Mouse (Mus musculus) urinary bladder, postnatal 36 days (tissue): ENCODE measurements at regions not wholly inside any gene's neighbourhood (a gene's known extent, or its start where the extent isn't known, plus 50 kb on each side); places are given as distances from the start of the nearest gene placed in this dataset.
"Not testable (repeated sequence)": the region's sequence is repeated elsewhere in the genome, so short reads cannot be mapped to it uniquely, and the experiment has no call there.

Experiments used
- DNase-seq, 2 experiments: peaks; one replicate each; pipeline ENCODE4 v3.0.0; 2022; ENCODE audit warnings: low spot score in 2 of 2, mixed read lengths in 1 of 2

DNA sequence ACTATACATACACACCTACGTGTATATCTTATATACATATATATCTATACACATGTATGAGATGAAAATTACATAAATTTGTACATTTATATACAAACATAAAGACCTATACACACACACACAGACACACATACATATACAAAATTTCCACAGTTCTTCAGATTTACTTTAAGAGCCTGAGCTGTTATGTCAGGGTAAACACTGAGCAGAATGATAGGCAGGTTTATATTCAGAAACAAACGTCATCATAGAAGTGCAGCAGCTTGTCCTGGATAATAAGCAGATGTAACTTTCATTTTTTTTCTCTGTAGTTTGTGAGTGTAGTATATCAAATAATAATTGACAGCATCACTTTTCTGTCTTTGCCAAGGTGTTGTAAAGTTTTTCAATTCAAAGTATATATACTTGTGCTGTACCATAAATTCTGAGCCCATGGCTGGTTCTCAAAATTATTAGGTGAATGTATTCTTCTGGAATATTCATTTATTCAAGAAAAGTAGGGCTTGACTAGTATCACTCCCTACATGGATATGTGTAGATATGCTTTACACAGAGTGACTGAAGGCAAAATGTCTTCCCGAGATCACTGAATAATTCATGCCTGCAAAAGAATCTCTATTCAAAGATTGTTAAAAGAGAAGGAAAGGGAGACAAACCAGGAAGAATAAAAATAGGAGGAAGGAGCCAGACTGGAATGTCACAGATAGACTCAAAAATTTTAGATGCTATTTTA is 583.8 kb upstream of the Brinp3 start:
- DNase-seq, result no peak

GRCm38 (mm10) chr1:145935798-145936197 is 558.8 kb upstream of the Brinp3 start:
- peak in 1 of 2 experiments; percentile 7 for DNase-seq

DNA sequence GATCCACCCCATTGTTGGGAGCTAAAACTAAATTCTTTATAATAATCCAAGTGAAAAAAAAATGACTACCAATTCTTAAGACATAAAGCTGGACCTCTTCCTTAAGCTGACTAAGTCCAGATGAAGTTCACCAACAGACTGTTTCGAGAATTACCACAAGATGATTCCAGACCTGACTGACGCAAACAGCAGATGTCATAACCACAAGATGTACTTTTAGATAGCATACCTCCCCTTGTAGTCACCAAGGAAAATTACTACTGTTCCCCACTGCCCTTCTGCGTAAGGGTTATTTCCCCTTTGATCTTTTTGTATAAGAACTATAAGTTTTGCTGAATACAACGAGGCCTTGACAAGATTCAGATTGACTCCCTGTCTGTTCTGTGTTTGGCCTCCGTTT is 536.8 kb upstream of the Brinp3 start:
- not testable (repeated sequence) for DNase-seq

DNA sequence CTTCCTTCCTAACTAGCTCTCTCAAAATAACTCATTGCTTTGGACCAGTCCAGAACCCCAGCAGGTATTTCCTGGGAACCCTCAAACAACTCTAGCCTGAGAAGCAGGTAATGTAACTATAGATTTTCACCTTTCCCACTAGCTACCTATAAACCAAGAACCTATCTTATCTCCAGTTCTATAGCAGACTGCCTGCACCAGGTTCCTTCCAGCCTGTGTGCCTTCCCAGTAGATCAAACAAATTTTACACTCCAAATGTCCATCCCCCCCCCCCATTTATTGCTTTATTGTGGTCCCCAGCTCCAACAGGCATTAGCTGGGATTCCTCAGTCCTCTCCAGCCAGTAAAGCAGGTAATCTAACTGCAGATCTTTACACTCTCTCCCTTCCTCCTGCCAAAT is 532.3 kb upstream of the Brinp3 start:
- no peak for DNase-seq

GRCm38 (mm10) chr1:145968026-145968425 is 526.5 kb upstream of the Brinp3 start:
- DNase-seq, result no peak

GRCm38 (mm10) chr1:145972416-145972815 is 522.1 kb upstream of the Brinp3 start:
- DNase-seq, result no peak

DNA sequence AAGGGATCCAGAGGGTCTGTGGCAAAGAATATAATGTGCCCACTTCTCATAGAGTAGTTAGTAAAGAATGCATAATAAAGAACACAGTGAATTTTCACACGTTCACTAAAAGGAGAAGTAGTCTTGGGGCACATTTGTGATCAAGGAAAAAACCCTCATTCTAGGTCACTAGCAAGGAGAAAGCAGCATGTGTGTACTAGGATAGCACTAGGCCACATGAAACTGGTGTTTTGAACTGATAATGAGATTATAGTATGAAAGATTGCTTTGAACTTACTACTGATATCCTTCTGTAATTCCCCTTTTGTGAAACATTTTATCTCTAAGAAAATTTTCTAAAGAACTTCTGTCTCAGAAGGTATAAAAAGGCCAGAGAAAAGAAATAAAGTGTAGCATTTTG is 492.6 kb upstream of the Brinp3 start:
- no peak for DNase-seq

DNA sequence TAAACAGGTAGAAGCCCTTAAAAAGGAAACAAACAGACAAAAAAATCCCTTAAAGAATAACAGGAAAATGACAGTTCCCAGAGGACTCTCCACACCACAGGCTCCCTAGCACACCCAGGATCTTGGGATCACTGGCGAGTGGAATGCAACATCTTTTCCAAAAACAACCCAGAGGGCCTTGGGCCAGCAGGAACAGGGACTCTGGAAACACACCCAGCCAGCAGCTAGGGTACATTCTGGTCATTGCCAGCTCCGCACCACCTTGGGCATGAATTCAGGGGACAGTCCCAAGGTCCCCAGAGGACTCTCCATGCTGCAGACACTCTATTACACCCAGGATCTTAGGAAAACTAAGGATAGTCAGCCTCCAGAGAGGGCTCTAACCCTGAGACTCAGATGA is 479.5 kb upstream of the Brinp3 start:
- no peak for DNase-seq

- no peak for DNase-seq
Observed at GRCm38 (mm10) chr1:146026660-146027059, 467.9 kb upstream of the Brinp3 start.

GRCm38 (mm10) chr1:146027650-146028049 is 466.9 kb upstream of the Brinp3 start:
- DNase-seq, result no peak

DNA sequence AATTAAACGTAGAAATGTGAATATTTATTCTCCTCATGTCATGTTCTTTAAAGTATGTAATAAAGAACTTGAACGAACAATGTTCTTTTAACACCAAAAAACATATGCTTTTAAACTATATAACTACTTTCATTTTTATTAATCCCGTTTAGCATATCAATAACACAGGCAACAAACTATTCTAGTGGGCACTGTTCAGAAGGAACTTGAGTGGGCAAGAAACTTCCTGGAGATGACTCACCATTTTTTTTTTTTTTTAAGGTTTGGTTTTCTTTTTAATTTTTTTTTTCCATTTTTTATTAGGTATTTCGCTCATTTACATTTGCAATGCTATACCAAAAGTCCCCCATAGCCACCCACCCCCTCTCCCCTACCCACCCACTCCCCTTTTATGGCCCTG is 462.2 kb upstream of the Brinp3 start:
- not testable (repeated sequence) for DNase-seq

DNA sequence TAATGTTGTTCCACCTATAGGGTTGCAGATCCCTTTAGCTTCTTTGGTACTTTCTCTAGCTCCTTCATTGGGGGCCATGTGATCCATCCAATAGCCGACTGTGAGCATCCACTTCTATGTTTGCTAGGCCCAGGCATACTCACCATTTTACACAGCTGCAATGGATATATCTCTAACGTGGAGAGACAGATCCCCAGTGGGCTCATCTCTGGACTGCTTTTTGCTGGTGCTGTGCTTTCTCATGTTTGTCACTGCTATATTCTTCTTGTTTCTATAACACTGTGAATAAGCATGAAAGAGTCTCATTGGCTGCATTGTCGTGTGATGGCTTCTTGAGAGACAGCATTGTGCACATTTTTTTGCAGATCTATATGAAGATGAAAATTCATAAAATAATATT is 461.6 kb upstream of the Brinp3 start:
- DNase-seq, result not testable (repeated sequence)

GRCm38 (mm10) chr1:146052504-146052903 is 442.1 kb upstream of the Brinp3 start:
- DNase-seq, result no peak
